Mouse (Mus musculus): ENCODE measurements around the gene Tagap.
"Not testable (repeated sequence)": the region's sequence is repeated elsewhere in the genome, so short reads cannot be mapped to it uniquely, and the experiment has no call there.

Tagap gene

DNA sequence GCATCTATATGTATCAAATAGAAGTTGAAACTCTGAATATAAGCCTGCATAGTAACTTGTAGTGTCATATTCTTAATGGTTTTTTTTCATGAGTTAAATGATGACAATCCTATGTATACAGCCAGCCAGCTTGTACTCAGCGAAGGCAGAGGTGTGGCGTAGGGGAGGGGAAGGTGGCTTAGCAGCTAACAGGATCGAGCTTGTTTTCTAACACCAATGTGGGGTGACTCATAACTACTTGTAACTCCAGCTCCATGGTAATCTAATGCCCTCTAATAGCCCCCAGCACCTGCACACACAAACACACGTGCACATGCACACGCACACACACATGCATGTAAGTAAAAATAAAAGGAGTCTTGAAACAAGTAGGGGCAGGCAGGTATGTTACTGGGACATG lies 42.7 kb downstream of the Tagap start:
- in situ Hi-C loops (cut with MboI, MseI) = loop anchor here (25.0 kb wide), 1 partner anchor 1256 kb away; no protein-coding TSS in a partner anchor

DNA sequence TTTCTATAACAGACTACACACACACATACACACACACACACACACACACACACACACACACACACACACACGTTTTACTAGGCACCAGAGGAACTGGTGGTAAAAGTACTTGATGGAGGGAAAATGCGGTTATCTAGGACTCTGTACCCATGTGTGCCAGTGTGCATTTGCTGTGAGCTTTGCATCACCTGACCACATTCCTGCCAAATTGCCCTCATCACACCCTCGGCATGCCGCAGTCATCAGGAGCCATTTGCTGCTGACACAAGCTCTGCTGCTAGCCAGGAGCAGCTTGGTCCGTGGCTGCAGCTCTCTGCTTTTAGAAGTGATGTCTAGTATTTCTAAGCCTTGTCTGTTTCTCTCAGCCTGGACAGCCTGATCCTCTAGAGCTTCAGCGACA lies 44.0 kb downstream of the Tagap start:
- in situ Hi-C loops (cut with MboI, MseI) = loop anchor here (25.0 kb wide), 1 partner anchor 1257 kb away; no protein-coding TSS in a partner anchor

DNA sequence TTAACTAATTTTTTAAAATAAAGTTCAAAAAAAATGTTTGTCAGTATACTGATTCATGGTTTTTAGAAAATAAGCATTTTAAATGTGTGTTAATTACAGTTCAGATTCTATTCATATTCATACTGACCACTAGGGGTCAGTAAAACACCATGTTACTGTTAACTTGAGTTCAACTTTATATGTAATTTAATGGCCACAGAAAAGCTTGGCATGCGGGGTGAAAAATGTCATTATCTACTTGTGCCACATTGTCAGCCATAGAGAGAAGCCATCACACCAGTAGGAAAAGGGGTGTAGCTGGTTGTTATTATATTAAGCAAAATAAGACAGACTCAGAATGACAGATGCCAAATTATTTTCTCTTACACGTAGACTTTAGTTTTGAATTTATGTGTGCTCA lies 57.7 kb downstream of the Tagap start:
- in situ Hi-C loops (cut with MboI, MseI) = not testable (repeated sequence)
